Mouse (Mus musculus): ENCODE data around the gene Cnot6.

- peak; percentile 4; the same call in 1 of the 2 replicates for TF ChIP-seq CTCF (IDR thresholded peaks at IDR 0.05; ENCODE audit: borderline replicate concordance, extremely low read depth, insufficient read depth, insufficient read length)
- no peak for TF ChIP-seq POLR2A (IDR thresholded peaks at IDR 0.05; ENCODE audit: borderline replicate concordance, extremely low read depth, insufficient read depth, insufficient read length, poor library complexity, severe bottlenecking)
These were observed 39.1 kb downstream of the Cnot6 start for GRCm38 (mm10) chr11:49673433-49673832.
